ENCODE assay signal across 9 mouse cellular contexts in the genomic region with DNA sequence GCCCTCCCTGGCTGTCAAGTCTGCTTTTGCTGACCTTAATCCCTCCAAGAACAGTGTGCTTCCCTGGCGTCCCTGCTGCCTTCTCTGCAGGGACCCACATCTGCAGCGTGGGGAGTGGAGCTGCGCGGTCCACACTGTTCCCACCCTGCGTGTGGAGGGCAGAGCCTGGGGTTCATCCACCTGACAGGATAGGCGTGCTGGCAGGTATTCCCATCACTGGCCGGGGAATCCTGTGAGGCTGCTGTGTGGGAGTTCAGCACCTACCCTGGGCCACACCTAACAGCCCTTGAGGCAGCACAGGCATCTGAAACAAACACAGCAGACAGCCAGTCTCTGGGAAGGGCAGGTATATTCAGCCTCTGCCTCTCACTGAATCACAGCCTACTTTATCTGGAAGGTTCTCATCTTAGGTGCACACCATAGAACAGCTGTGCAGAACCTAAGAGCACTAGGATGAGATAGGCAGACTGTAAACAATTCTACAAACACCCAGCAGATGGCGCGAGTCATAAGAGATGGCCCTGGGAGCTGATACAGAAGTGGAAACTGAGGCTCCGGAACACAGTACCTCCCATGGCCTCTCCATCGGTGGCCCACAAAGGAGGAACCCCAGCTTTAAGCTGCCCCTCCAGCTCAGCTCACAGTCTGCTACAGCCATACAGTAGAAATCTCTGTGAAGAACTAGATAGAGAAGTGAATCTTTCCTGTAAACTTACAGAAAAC. TPM values are rescaled to one million over a fixed set of nuclear protein-coding genes. Genes with fewer than 3 reads are reported as not detected.
A peak's percentile ranks its signal among the peaks of the same experiment; 100 is the strongest.
DNase-seq lines count a peak whose midpoint lies in the region; ATAC-seq and TF ChIP-seq lines count a peak whose summit lies in the region.
"Had no signal": no experiment of that assay in that cellular context is flagged by ENCODE, and none has a peak within 500 bp of the region (broad histone marks: within the 10 kb centered on the region; RNA-seq: fewer than 3 reads in every experiment).

No protein-coding gene starts in this region.

- no peak overlapping the region for H3K9ac ChIP-seq in forebrain, embryonic 11.5 days (ENCODE audit: low read length)
- no peak overlapping the region for H3K9ac ChIP-seq in forebrain, embryonic 15.5 days (replicated peaks)
- H3K9ac ChIP-seq in neural tube, embryonic 15.5 days (replicated peaks), result no peak overlapping the region; the same call in 1 of the 2 replicates
- H3K9ac ChIP-seq in intestine, embryonic 16.5 days (ENCODE audit: low read depth, low read length), result peak overlapping the region; percentile 54

- no peak overlapping the region for H3K4me2 ChIP-seq in forebrain, embryonic 11.5 days (ENCODE audit: low read depth, low read length, severe bottlenecking)
- H3K4me2 ChIP-seq in forebrain, embryonic 15.5 days (replicated peaks), result no peak overlapping the region
- H3K4me2 ChIP-seq in neural tube, embryonic 15.5 days, result no peak overlapping the region
- peak overlapping the region; percentile 33 for H3K4me2 ChIP-seq in intestine, embryonic 16.5 days (ENCODE audit: low read depth, low read length)

- H3K4me3 ChIP-seq in forebrain, embryonic 11.5 days (ENCODE audit: low read depth, low read length), result no peak overlapping the region
- no peak overlapping the region for H3K4me3 ChIP-seq in forebrain, embryonic 15.5 days
- no peak overlapping the region for H3K4me3 ChIP-seq in neural tube, embryonic 15.5 days (replicated peaks)
- H3K4me3 ChIP-seq in intestine, embryonic 16.5 days (ENCODE audit: low read length), result peak overlapping the region; percentile 16; the same call in 1 of the 2 replicates
- no peak overlapping the region for H3K4me3 ChIP-seq in small intestine, adult 2 months (ENCODE audit: low read depth, low read length)

- no peaks in the 10 kb centered on the region for H3K27me3 ChIP-seq in forebrain, embryonic 11.5 days (ENCODE audit: control insufficient read depth, insufficient read depth, low read length)
- no peaks in the 10 kb centered on the region for H3K27me3 ChIP-seq in forebrain, embryonic 15.5 days
- no peaks in the 10 kb centered on the region for H3K27me3 ChIP-seq in neural tube, embryonic 15.5 days (replicated peaks)
- H3K27me3 ChIP-seq in intestine, embryonic 16.5 days (replicated peaks; ENCODE audit: control insufficient read depth, insufficient read depth, low read length), result no peaks in the 10 kb centered on the region
- no peaks in the 10 kb centered on the region for H3K27me3 ChIP-seq in small intestine, adult 2 months (ENCODE audit: control insufficient read depth, insufficient read depth, low read length)

- TF ChIP-seq POLR2A in small intestine, adult 2 months (IDR thresholded peaks at IDR 0.05; ENCODE audit: low read depth, low read length), result no peak

- no peak overlapping the region for H3K27ac ChIP-seq in forebrain, embryonic 11.5 days (ENCODE audit: low read depth, low read length)
- no peak overlapping the region for H3K27ac ChIP-seq in forebrain, embryonic 15.5 days (replicated peaks)
- no peak overlapping the region for H3K27ac ChIP-seq in neural tube, embryonic 15.5 days (replicated peaks)
- no peak overlapping the region; the same call in 1 of the 2 replicates for H3K27ac ChIP-seq in intestine, embryonic 16.5 days (ENCODE audit: low read length)
- no peak overlapping the region for H3K27ac ChIP-seq in small intestine, adult 2 months (ENCODE audit: insufficient read depth, low read depth, low read length)
- H3K27ac ChIP-seq: macrophage had no signal

- H3K9me3 ChIP-seq in forebrain, embryonic 11.5 days (ENCODE audit: control insufficient read depth, low read length), result no peaks in the 10 kb centered on the region
- no peaks in the 10 kb centered on the region for H3K9me3 ChIP-seq in forebrain, embryonic 15.5 days
- no peaks in the 10 kb centered on the region for H3K9me3 ChIP-seq in neural tube, embryonic 15.5 days (replicated peaks)
- no peaks in the 10 kb centered on the region for H3K9me3 ChIP-seq in intestine, embryonic 16.5 days (ENCODE audit: control insufficient read depth, low read length)

- DNase-seq in forebrain, embryonic 11.5 days (ENCODE audit: low spot score), result peak; percentile 61
- peak; percentile 32 for DNase-seq in neural tube, embryonic 10.5 days (ENCODE audit: extremely low spot score, low spot score)
- DNase-seq in cerebellum, postnatal 36 days, result peak; percentile 35 to 38

- TF ChIP-seq CTCF in small intestine, adult 2 months (IDR thresholded peaks at IDR 0.05; ENCODE audit: extremely low read depth, insufficient read length, insufficient replicate concordance, low read depth, low read length), result peak; percentile 50; the same call in 1 of the 2 replicates

- no peaks in the 10 kb centered on the region for H3K36me3 ChIP-seq in forebrain, embryonic 11.5 days (ENCODE audit: control insufficient read depth, insufficient read depth, low read length)
- no peaks in the 10 kb centered on the region for H3K36me3 ChIP-seq in forebrain, embryonic 15.5 days
- no peaks in the 10 kb centered on the region for H3K36me3 ChIP-seq in neural tube, embryonic 15.5 days
- no peaks in the 10 kb centered on the region for H3K36me3 ChIP-seq in intestine, embryonic 16.5 days (ENCODE audit: control insufficient read depth, insufficient read depth, low read length)
- no peaks in the 10 kb centered on the region for H3K36me3 ChIP-seq in small intestine, adult 2 months (ENCODE audit: control insufficient read depth, insufficient read depth, low read length)

- 69% methylated on average over 11 of the region's 11 CpGs for WGBS in forebrain, embryonic 11.5 days
- 71% methylated on average over 11 of the region's 11 CpGs for WGBS in forebrain, embryonic 15.5 days
- WGBS in neural tube, embryonic 15.5 days, result 71% methylated on average over 11 of the region's 11 CpGs
- 67% methylated on average over 11 of the region's 11 CpGs for WGBS in intestine, embryonic 16.5 days
- WGBS in small intestine, adult 2 months, result 74% methylated on average over 11 of the region's 11 CpGs

- no peak for ATAC-seq in forebrain, embryonic 11.5 days (replicated peaks; ENCODE audit: low FRiP score)
- no peak for ATAC-seq in forebrain, embryonic 15.5 days (replicated peaks)
- ATAC-seq in neural tube, embryonic 15.5 days (ENCODE audit: low FRiP score), result no peak
- no peak for ATAC-seq in intestine, embryonic 16.5 days
- ATAC-seq in inflammation-experienced regulatory T-cells, adult 6 months, result no peak

- peaks cover 16% of the 10 kb centered on the region for H3K4me1 ChIP-seq in forebrain, embryonic 11.5 days (replicated peaks; ENCODE audit: control insufficient read depth, insufficient read depth, low read length)
- H3K4me1 ChIP-seq in forebrain, embryonic 15.5 days, result peaks cover 36% of the 10 kb centered on the region
- H3K4me1 ChIP-seq in neural tube, embryonic 15.5 days, result peaks cover 51% of the 10 kb centered on the region
- peaks cover 45% of the 10 kb centered on the region for H3K4me1 ChIP-seq in intestine, embryonic 16.5 days (ENCODE audit: control insufficient read depth, insufficient read depth, low read length)
- peaks cover 1% of the 10 kb centered on the region; the same call in 1 of the 2 replicates for H3K4me1 ChIP-seq in small intestine, adult 2 months (ENCODE audit: control insufficient read depth, insufficient read depth, insufficient read length, low read length)

RNA-seq across cellular contexts. Expression of a gene that starts 3.2 kb away (rescaled TPM):
- polyA plus RNA-seq in forebrain, embryonic 11.5 days (2014; fragmentation: Nextera tagmentation; extraction: Ambion mirVana), result 24.4 and 25.2 TPM in 2 replicates
- polyA plus RNA-seq in forebrain, embryonic 15.5 days (2015; fragmentation: Nextera tagmentation; extraction: Ambion mirVana), result 10.0 and 10.8 TPM in 2 replicates
- polyA plus RNA-seq in neural tube, embryonic 15.5 days (2015; fragmentation: Nextera tagmentation; extraction: Ambion mirVana), result 12.0 and 18.0 TPM in 2 replicates
- 41.6 and 42.9 TPM in 2 replicates for polyA plus RNA-seq in intestine, embryonic 16.5 days (2015; fragmentation: Nextera tagmentation; extraction: Ambion mirVana)
- 18.9 and 20.7 TPM in 2 replicates for polyA plus RNA-seq in small intestine, adult 2 months (2012; rRNA removed)
- polyA plus RNA-seq in inflammation-experienced regulatory T-cells, adult 6 months (2017; shearing (Covaris generic)), result 10 to 100 TPM; 17.1 to 19.5 (median 19.3) TPM
